7 mouse cellular contexts compared by ENCODE assay signal in genomic region chr3:94886316-94887224, GRCm38 (mm10). TPM values are rescaled to one million over a fixed set of nuclear protein-coding genes. Genes with fewer than 3 reads are reported as not detected.
DNase-seq lines count a peak whose midpoint lies in the region; ATAC-seq lines count a peak whose summit lies in the region.

Psmb4 (minus strand) TSS chr3:94886961.

- peak; percentile 92 for DNase-seq in adrenal gland, postnatal 14 days
- DNase-seq in embryonic facial prominence, embryonic 10.5 days (ENCODE audit: low spot score): peak; percentile 91
- peak; percentile 87 for DNase-seq in kidney, adult 11 months
- DNase-seq in limb, embryonic 10.5 days (ENCODE audit: low spot score): peak; percentile 94
- peak; percentile 79 for DNase-seq in spleen, adult 12 weeks (ENCODE audit: low spot score)

- peaks cover 44% of the 10 kb centered on the region for H3K36me3 ChIP-seq in embryonic facial prominence, embryonic 10.5 days (replicated peaks)
- peaks cover 43% of the 10 kb centered on the region for H3K36me3 ChIP-seq in limb, embryonic 10.5 days
- H3K36me3 ChIP-seq in midbrain, embryonic 13.5 days: peaks cover 37% of the 10 kb centered on the region

- peak within 1 kb of the TSS; percentile 93 for H3K27ac ChIP-seq in embryonic facial prominence, embryonic 10.5 days (replicated peaks)
- H3K27ac ChIP-seq in limb, embryonic 10.5 days: peak within 1 kb of the TSS; percentile 92
- H3K27ac ChIP-seq in midbrain, embryonic 13.5 days: peak within 1 kb of the TSS; percentile 87

- peak within 1 kb of the TSS; percentile 94 for H3K9ac ChIP-seq in midbrain, embryonic 13.5 days (replicated peaks)

- peak within 1 kb of the TSS; percentile 94 for H3K4me2 ChIP-seq in midbrain, embryonic 13.5 days (replicated peaks)

- peaks cover 16% of the 10 kb centered on the region for H3K4me1 ChIP-seq in embryonic facial prominence, embryonic 10.5 days
- H3K4me1 ChIP-seq in limb, embryonic 10.5 days: peaks cover 17% of the 10 kb centered on the region
- H3K4me1 ChIP-seq in midbrain, embryonic 13.5 days (replicated peaks): peaks cover 26% of the 10 kb centered on the region

- under 1% methylated on average over 61 of the region's 61 CpGs for WGBS in embryonic facial prominence, embryonic 10.5 days
- 2% methylated on average over 61 of the region's 61 CpGs for WGBS in limb, embryonic 10.5 days
- under 1% methylated on average over 61 of the region's 61 CpGs for WGBS in midbrain, embryonic 13.5 days

- H3K4me3 ChIP-seq in embryonic facial prominence, embryonic 10.5 days: peak within 1 kb of the TSS; percentile 98
- H3K4me3 ChIP-seq in limb, embryonic 10.5 days: peak within 1 kb of the TSS; percentile 99
- H3K4me3 ChIP-seq in midbrain, embryonic 13.5 days (replicated peaks): peak within 1 kb of the TSS; percentile 97

- peak; percentile 90 for ATAC-seq in granulocyte monocyte progenitor cell, adult 5-6 weeks (replicated peaks; ENCODE audit: poor library complexity, severe bottlenecking)
- peak; percentile 93 for ATAC-seq in midbrain, embryonic 13.5 days

- no peaks in the 10 kb centered on the region for H3K9me3 ChIP-seq in embryonic facial prominence, embryonic 10.5 days
- H3K9me3 ChIP-seq in limb, embryonic 10.5 days (replicated peaks): no peaks in the 10 kb centered on the region
- H3K9me3 ChIP-seq in midbrain, embryonic 13.5 days: no peaks in the 10 kb centered on the region

- no peaks in the 10 kb centered on the region for H3K27me3 ChIP-seq in embryonic facial prominence, embryonic 10.5 days (replicated peaks; ENCODE audit: low read depth, poor library complexity, severe bottlenecking)
- no peaks in the 10 kb centered on the region for H3K27me3 ChIP-seq in limb, embryonic 10.5 days (ENCODE audit: low read depth, poor library complexity, severe bottlenecking)
- H3K27me3 ChIP-seq in midbrain, embryonic 13.5 days: no peaks in the 10 kb centered on the region; the same call in 1 of the 2 replicates

RNA-seq across cellular contexts. Expression of gene Psmb4, which starts in this region (rescaled TPM):
- 262 and 280 TPM in 2 replicates for total RNA-seq in adrenal gland, postnatal 14 days (2021)
- polyA plus RNA-seq in embryonic facial prominence, embryonic 10.5 days (2016; fragmentation: Nextera tagmentation; extraction: Ambion mirVana): 336 and 337 TPM in 2 replicates
- total RNA-seq in granulocyte monocyte progenitor cell, adult 5-6 weeks (2014; fragmentation: Nextera tagmentation): 392 and 406 TPM in 2 replicates
- 232 and 280 TPM in 2 replicates for total RNA-seq in granulocyte monocyte progenitor cell, adult 5-6 weeks (2017)
- 364 and 392 TPM in 2 replicates for polyA plus RNA-seq in limb, embryonic 10.5 days (2016; fragmentation: Nextera tagmentation; extraction: Ambion mirVana)
- polyA plus RNA-seq in midbrain, embryonic 13.5 days (2015; fragmentation: Nextera tagmentation; extraction: Ambion mirVana): 375 and 391 TPM in 2 replicates

Comparison
In these comparisons a context has a peak if more than half of its experiments do, and no peak if none do; other contexts are left out.
1. Peak in every context shown above with its lines: DNase-seq, ATAC-seq, H3K4me3 ChIP-seq and H3K27ac ChIP-seq.